Mouse (Mus musculus) left cerebral cortex, postnatal 36 days (tissue): ENCODE data around the gene Cib1. TPM values are rescaled to one million over a fixed set of nuclear protein-coding genes. Genes with fewer than 3 reads are reported as not detected.

ENCODE experiments used
- DNase-seq, 2 experiments: peaks; one replicate each; pipeline ENCODE4 v3.0.0; 2021 to 2022; ENCODE audit warnings: low spot score in 2 of 2, mixed read lengths in 1 of 2
- intact Hi-C: fragments of 180-260 bp; cut with DNase I; formaldehyde crosslinking; loops from one replicate; pipeline ENCODE4 v1.15.1; 2025
- total RNA-seq, 2 experiments: library from RNA; stranded (reverse); gene quantifications; 2 replicates each; pipeline ENCODE4 v1.2.3; 2021

Gene Cib1
- total RNA-seq, 2 experiments from 2014 or later: 21.7 to 21.8 TPM

GRCm38 (mm10) chr7:80241661-80242060, 9.0 kb upstream of the Cib1 start:
- DNase-seq: no peak
- intact Hi-C loops: no loop called here

- no peak for DNase-seq
- intact Hi-C loops: no loop called here
These were observed 5.9 kb upstream of the Cib1 start for GRCm38 (mm10) chr7:80238542-80238941.

GRCm38 (mm10) chr7:80233799-80234198, 1.2 kb upstream of the Cib1 start:
- no peak for DNase-seq
- intact Hi-C loops: no loop called here

- intact Hi-C loops: no loop called here
- DNase-seq: no peak
These were observed 583 bp downstream of the Cib1 start for GRCm38 (mm10) chr7:80231971-80232488.

- intact Hi-C loops: no loop called here
These were observed 2.4 kb downstream of the Cib1 start for GRCm38 (mm10) chr7:80230196-80230595.

GRCm38 (mm10) chr7:80227065-80227464, 5.5 kb downstream of the Cib1 start:
- DNase-seq: no peak
- intact Hi-C loops: no loop called here

More at GRCm38 (mm10) chr7:80230196-80230595, 2.4 kb downstream of the Cib1 start:
- DNase-seq: no peak

- intact Hi-C loops: no loop called here
- no peak for DNase-seq
These were observed 11.3 kb downstream of the Cib1 start for GRCm38 (mm10) chr7:80221179-80221750.

GRCm38 (mm10) chr7:80220237-80220797, 12.3 kb downstream of the Cib1 start:
- intact Hi-C loops: no loop called here
- no peak for DNase-seq

GRCm38 (mm10) chr7:80218666-80219065, 13.9 kb downstream of the Cib1 start:
- intact Hi-C loops: loop anchor here (5.0 kb wide), 1 partner anchor 61 kb away; no protein-coding TSS in a partner anchor
- DNase-seq: no peak

GRCm38 (mm10) chr7:80216566-80216965, 16.0 kb downstream of the Cib1 start:
- intact Hi-C loops: loop anchor here (5.0 kb wide), 1 partner anchor 59 kb away; no protein-coding TSS in a partner anchor
- no peak for DNase-seq

- intact Hi-C loops: loop anchor here (2.0 to 5.0 kb wide), 2 partner anchors 58 to 75 kb away; no protein-coding TSS in a partner anchor
These were observed 17.2 kb downstream of the Cib1 start for GRCm38 (mm10) chr7:80215398-80215797.

GRCm38 (mm10) chr7:80214459-80214858, 18.2 kb downstream of the Cib1 start:
- intact Hi-C loops: loop anchor here (2.0 kb wide), 1 partner anchor 74 kb away; no protein-coding TSS in a partner anchor
- DNase-seq: no peak

More at GRCm38 (mm10) chr7:80215398-80215797, 17.2 kb downstream of the Cib1 start:
- peak; percentile 60 to 62 for DNase-seq

- DNase-seq: no peak
- intact Hi-C loops: loop anchor here (2.0 kb wide), 1 partner anchor 73 kb away; no protein-coding TSS in a partner anchor
These were observed 19.0 kb downstream of the Cib1 start for GRCm38 (mm10) chr7:80213604-80214003.

- intact Hi-C loops: no loop called here
- no peak for DNase-seq
These were observed 21.6 kb downstream of the Cib1 start for GRCm38 (mm10) chr7:80210982-80211381.

GRCm38 (mm10) chr7:80209669-80210068, 22.9 kb downstream of the Cib1 start:
- intact Hi-C loops: no loop called here
- no peak for DNase-seq

GRCm38 (mm10) chr7:80208738-80209430, 23.7 kb downstream of the Cib1 start:
- DNase-seq: no peak
- intact Hi-C loops: no loop called here

- intact Hi-C loops: no loop called here
These were observed 24.5 kb downstream of the Cib1 start for GRCm38 (mm10) chr7:80208026-80208642.

GRCm38 (mm10) chr7:80207314-80207731, 25.3 kb downstream of the Cib1 start:
- intact Hi-C loops: no loop called here

More at GRCm38 (mm10) chr7:80208026-80208642, 24.5 kb downstream of the Cib1 start:
- DNase-seq: no peak

GRCm38 (mm10) chr7:80205705-80206589, 26.7 kb downstream of the Cib1 start:
- intact Hi-C loops: no loop called here
- no peak for DNase-seq

More at GRCm38 (mm10) chr7:80207314-80207731, 25.3 kb downstream of the Cib1 start:
- no peak for DNase-seq
